Mouse (Mus musculus): ENCODE measurements around the gene Mgat4e. TPM values are rescaled to one million over a fixed set of nuclear protein-coding genes. Genes with fewer than 3 reads are reported as not detected.
"Not testable (repeated sequence)": the region's sequence is repeated elsewhere in the genome, so short reads cannot be mapped to it uniquely, and the experiment has no call there.

Mgat4e gene
- total RNA-seq, 2 experiments from 2014 or later: not detected

DNA sequence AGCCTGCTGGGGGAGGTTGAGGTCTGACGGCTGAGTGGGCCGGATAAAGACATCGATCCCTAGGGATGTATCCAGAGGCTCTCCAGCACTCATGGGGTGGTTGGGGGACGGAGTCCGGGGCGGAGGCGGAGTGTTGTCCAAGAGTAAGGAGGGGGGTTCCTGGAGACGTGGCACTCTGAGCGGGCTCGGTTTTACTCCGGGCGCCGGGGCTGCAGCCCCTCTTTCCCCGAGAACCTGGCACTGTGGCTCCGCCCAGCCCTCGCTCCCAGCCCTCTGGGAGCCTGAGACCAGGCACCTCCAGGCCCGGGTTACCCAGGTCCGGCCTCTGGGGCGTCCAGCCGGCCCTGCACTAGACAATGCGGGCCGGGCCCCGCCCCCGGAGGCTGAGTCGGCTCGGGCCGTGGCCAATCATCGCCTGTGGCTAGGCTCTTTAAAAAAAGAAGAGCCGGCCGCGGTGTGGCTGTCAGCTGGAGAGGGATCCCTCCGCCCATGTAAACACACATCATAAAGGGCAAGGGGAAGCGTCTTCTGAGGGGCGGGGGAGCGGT lies 7.3 kb upstream of the Mgat4e start:
- intact Hi-C loops (cut with DNase I): no loop called here
- DNase-seq: peak; percentile 93 to 96

DNA sequence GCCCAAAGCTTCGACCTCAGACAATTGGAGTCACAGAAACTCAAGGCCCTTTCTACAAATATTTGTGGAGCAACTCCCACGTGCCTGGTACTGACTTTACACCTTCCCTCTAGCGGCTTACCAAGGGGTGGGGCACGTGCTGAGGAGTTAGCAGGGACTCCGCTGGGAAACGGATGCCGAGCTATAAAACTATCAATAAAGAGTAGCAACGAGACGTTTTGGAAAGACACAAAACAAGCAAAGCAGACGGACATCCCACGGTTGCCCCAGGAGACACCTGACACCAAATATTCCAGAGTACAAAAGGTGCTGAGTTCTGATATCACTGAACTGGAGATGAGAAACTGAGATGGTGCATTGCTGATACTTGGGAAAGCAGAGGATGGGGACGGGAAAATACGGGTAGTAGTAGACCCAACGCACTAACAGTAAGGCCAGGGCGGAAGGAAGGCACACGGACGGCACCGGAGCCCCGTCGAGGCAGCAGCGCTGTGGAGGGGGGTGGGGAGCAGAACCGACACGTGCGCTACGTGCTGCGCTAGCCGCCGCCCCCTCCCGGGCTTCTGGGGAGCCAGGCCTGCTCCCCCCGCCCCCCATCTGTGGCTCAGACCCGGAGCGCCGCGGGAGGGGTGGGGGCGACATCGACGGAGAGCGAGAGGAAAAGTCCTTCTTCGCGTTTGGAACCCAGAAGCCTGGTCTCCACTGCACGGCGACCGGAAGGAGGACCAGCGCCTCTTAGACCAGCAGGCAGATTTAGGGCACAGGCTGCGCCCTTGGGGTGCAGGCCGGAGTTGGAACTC lies 6.6 kb upstream of the Mgat4e start:
- no peak for DNase-seq
- intact Hi-C loops (cut with DNase I): no loop called here

DNA sequence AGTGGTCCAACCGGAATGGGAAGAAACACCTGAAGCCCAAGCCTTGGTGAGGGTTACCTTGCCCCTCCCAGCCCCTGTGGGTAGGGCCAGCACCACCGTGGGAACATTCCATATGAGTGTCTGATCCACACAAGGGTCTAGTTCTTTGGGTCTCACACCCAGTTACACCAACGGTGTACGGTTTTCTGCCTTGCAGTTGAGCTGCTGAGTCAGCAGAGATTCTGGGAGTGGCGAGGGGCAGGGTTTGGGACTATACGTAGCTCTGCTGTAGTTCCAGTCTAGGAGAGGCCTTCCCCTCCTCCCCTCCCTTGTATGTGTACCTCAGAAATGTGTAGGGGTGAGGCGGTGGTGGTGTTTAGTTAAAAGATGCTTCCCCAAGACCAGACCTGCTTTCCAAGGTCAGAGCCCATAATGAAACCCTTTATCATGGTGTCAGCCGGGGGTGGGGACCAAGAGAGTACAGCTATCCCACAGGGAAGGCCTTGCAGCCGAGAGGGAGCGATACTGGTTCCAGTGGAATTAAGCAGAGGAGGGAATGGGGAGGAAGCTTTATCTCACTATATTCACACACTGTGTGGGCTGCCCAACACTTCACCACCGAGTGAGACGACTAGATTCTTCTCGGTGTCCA lies 5.9 kb upstream of the Mgat4e start:
- intact Hi-C loops (cut with DNase I): no loop called here
- no peak for DNase-seq

DNA sequence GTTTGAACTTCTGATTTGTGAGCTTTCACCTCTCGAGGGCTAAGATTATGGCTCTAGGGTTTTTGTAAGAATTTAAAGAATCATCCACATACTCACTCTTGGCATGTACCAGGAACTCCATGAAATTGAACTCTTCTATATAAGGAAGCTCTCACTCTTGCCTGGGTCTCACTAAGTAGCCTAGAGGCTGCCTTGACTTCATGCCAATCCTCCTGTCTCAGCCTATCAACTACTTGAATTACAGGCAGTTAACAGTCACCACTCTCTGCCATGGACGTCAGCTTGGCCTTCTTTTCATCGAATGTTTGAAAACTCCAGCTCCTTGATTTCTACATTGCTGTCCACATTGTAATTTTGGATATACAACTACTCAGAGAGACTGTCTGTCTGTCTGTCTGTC lies 2.9 kb upstream of the Mgat4e start:
- DNase-seq: no peak
- intact Hi-C loops (cut with DNase I): no loop called here

DNA sequence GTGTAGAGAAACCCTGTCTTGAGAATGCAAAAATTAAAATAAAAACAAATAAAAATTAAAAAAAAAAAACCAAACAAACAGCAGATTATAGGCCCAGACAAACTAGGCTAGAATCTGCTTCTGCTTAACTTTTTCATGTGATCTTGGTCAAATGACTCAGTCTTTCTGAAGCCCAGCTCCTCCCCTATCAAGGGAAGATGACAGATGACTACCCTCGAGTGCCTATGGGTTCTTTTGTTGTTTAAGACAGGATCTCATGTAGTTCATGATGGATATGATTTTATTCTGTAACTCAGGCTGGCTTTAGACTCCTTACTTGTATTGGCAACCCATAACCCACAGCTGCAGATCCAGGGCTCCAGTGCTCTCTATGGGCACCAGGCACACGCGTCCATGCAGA lies 2.4 kb upstream of the Mgat4e start:
- no peak for DNase-seq
- intact Hi-C loops (cut with DNase I): no loop called here

DNA sequence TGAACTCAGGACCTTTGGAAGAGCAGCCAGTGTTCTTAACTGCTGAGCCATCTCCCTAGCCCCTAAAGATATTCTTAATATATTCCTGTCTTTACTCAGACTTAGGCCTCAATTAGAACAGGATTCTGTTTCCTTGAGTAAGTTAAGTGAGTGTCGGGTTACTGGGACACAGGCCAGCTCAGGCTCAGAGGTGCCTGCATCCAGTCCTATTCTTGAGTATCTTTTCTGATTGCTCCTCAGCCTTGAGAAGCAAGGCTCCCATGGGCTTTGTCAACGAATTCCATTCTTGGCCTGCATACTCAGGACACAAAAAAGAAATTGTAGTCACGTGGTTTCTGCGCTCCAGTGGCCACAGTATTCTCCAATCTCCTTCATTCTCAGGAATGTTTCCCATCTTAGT lies 1.3 kb downstream of the Mgat4e start:
- DNase-seq: peak in 1 of 2 experiments; percentile 15
- intact Hi-C loops (cut with DNase I): no loop called here

DNA sequence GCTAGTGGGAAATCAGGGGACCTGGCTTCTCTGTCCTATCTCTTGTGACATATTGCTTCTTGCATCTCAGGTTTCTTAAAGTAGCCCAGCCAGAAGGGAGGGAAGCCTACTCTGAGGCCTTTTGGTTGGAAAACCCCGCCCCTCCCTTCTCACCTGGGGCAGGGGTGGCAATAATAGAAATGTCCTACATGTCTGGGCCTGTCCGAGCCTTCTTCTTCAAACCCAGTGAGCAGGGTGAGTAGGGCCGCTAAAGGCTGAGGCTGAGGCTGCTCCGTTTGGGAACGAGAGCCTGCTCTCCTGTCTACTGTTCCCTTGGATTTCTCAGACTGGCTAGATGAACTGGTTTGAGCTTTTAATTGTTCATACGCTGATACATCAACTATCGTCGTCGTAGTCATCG lies 8.9 kb downstream of the Mgat4e start:
- intact Hi-C loops (cut with DNase I): no loop called here

DNA sequence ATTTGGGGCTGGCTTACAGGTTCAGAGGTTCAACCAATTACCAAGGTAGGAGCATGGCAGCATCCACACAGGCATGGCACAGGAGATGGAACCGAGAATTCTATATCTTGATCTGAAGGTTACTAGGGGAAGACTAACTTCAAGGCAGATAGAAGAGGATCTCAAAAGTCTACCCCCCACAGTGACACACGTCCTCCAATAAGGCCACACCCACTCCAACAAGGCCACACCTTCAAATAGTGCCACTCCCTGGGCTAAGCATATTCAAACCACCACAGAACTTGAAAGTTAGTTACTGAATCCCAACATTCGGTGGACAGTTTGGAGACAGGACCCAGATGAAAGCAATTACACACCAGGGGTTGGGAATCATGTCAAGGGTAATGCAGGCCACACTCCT lies 14.0 kb downstream of the Mgat4e start:
- intact Hi-C loops (cut with DNase I): no loop called here
- no peak for DNase-seq

More for the DNA sequence above, 8.9 kb downstream of the Mgat4e start:
- DNase-seq: no peak

DNA sequence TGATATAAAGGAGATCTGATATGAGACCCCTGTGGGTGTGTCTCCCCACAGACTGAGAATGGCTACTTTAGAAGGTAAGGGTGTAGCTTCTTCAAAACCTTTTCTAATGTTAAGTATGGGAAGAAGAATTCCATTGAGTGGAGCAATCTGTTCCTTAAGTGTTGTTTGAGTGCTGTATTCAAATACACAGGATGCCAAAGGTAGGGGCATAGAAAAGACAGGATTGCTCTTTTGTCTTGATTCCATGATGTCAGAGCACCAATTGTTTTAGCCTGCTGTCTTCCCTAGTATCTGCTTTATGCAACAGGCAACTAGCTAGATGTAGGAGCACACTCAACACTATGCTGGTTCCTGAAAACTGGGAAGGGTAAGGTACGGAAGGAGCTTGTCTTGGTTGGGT lies 14.4 kb downstream of the Mgat4e start:
- DNase-seq: no peak
- intact Hi-C loops (cut with DNase I): no loop called here

DNA sequence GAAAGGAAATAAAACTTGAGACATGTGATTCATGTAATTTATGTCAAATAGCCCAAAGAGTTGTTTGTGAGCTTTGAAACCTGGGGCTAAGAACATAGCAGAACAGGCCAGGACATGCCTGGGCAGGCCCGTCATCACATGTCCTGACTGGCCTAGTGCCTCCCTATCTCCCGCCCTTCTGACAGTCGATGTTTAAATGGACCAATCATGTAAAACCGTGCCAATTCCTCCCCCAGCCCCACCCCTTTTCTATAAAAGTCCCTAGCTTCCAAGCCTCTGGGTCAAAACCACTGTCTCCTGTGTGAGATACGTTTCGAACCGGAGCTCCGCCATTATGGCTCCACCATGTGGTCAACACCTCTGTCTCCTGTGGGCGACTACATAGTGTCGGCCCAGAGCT lies 15.8 kb downstream of the Mgat4e start:
- DNase-seq; intact Hi-C loops (cut with DNase I): not testable (repeated sequence)

DNA sequence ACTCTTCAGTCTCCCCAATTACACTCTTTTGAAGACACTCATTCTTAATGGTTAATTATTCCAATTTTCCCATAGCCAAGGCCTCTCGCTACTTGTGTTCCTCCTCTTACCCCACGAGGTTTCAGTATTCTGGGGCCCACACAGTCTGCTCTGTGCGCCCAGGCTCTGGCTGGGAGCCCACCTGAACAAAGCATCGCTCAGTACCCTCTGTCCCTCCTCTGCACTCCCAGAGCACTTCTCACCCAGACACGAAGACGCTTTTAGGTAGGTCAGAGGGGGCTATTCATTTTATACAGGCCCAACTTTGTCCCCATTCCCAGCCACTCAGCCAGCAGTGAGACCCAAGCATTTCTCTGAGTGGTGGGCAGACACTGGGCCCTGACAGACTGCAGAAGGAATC lies 18.9 kb downstream of the Mgat4e start:
- DNase-seq: no peak
- intact Hi-C loops (cut with DNase I): no loop called here

DNA sequence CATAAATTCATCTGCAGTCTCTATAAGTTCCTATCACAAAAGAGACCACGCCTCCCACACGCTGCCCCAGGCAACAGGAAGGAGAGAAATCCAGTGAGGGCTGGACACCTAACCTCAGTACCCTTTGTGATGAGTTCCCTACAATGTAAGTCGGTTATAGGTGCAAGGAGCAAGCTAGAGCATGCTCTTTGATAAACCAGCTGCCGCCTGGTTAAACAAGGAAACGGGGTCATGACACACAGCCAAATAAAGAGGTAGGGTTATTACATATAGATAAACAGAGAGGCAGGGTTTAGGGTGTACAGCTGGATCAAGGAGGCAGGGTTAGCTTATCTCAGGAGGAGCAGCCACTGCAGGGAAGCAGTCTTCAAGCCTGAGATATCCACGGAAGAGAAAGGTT lies 22.7 kb downstream of the Mgat4e start:
- DNase-seq: no peak
- intact Hi-C loops (cut with DNase I): no loop called here

DNA sequence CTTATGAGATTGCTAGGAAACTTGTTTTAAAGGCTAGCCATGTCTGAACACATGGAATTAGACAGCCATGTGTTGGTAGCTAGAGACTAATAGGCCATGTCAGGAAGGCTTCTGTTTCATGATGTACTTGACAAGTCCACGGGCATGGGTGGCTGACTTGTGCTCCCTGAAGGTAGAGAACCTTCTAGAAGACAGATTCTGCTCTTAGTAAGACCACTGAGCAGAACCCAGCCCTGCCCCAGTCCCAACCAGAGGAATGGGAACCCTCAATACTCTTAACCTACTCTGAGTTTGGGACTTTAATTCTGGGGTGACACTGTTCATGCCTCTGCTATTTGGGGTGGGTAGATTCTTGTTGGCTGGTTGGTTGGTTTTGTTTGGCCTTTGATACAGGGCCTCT lies 24.5 kb downstream of the Mgat4e start:
- intact Hi-C loops (cut with DNase I): no loop called here
- DNase-seq: no peak

DNA sequence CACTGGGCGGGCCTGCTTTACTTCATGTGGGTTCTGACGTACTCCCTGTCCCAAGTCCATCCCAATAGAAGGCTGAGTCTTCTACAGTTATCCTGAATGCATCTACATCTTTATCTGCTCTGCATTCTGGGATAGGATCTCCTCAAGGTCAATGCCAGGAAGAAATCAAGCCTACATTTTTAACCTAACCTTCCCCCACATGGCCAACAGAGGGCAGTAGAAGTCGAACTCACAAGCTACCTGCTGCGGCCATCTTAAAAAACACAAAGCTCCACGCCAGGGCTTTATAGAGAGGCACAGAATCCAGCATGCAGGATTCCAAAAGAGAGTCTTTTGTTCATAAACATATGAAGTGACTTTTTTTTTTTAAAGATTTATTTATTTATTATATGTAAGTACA lies 25.1 kb downstream of the Mgat4e start:
- no peak for DNase-seq
- intact Hi-C loops (cut with DNase I): no loop called here

DNA sequence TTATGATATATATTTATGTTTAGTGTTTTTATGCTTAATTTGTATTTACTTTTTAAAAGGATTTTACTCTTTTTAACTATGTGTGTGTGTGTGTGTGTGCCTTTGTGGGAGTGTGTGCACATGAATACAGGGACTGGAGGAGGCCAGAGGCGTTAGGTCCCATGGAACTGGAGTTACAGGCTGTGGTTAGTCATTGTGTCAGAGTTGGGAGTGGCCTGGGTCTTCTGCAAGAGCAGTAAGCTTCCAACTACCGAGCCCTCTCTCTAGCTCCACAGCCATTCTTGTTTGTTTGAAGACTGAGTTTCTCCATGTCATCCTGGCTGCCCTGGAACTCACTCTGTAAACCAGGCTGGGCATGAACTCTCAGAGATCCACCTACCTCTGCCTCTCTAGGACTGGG lies 27.2 kb downstream of the Mgat4e start:
- DNase-seq: no peak

DNA sequence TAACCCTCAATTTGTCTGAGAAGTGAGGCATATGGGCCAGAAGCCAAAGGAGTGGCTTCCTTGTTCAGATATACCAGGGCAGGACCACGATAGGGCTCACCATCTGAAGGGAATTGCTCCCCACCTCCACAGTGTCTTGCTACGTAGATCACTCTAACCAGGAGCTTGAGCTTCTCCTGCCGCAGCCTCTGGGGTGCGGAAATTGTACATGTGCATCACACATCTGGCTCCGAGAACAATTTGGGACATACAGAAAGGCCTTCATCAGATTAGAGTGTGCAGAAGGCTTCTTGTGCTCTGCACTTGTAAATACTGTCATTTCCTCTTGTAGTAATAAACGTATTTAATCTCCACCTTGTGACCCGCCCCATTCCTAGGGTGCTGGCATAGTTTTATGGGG lies 28.3 kb downstream of the Mgat4e start:
- intact Hi-C loops (cut with DNase I): no loop called here
- DNase-seq: no peak

More for the DNA sequence above, 27.2 kb downstream of the Mgat4e start:
- intact Hi-C loops (cut with DNase I): no loop called here

DNA sequence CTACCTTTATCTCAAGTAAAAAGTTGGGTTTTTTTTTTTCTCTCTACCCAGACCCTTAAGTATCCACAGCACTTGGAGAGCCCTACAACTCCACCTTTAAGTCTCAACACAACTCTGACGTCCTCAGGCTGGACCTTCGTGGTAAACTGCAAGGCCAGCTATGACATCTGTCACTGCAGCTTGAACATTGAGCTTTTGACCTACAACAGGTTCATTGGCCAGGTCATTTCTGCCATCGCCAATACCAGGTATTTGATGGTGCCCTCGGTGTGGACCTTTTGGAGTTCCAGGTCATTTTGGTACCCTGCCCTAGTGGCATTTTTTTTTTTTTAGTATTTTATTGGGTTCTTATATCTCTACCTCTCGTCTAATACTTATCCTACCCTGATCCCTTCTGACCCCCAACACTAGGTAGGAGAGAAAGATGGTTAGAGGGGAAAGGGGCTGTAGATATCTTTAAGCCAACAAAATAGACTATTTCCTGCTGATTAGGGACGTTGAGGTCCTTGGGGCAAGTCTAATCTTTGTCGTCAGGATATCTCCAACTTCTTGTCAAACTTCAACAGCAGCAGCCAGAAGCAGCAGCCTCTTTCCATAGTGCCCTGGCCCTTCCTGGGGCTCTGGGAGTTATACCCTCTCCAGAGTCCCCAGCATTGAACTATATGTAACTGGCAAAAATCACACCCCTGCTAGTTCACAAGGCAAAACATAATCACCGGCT lies 29.3 kb downstream of the Mgat4e start:
- DNase-seq: no peak
- intact Hi-C loops (cut with DNase I): no loop called here

DNA sequence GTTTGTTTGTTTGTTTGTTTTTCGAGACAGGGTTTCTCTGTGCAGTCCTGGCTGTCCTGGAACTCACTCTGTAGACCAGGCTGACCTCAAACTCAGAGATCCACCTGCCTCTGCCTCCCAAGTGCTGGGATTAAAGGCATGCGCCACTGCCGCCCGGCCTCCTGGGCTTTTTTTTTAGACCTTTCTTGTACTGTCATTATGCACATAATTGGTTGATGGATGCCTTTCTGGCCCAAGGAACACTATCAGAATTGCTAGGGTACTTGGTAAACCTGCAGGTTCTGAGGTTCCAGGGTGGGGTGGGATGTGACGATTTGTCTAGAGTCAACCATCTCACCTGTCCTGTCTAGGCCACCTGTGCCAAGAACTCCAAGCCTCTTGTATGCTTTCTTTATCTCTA lies 30.3 kb downstream of the Mgat4e start:
- DNase-seq: not testable (repeated sequence)
- intact Hi-C loops (cut with DNase I): loop anchor here (5.0 kb wide), 2 partner anchors 73 to 88 kb away; no protein-coding TSS in a partner anchor

DNA sequence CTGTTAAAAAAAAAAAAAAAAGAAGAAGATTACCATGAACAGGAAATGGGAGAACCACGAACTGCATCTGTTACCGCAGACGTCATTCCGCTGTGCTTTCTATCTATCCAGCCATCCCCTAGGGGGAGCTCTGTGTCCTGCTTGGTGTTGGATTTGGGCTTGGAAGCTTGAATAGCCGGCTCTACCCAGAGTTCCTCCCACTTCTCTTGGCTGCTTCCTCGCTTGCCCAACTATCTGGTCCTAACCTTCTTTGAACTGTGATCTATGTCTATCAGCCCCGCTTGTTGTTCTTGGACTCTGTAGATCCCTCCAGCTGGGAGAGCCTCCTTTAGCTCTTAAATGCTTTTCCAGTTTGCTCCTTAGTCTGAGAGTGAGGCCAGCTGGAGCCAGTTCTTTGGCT lies 30.8 kb downstream of the Mgat4e start:
- intact Hi-C loops (cut with DNase I): loop anchor here (5.0 kb wide), 2 partner anchors 74 to 89 kb away; no protein-coding TSS in a partner anchor

DNA sequence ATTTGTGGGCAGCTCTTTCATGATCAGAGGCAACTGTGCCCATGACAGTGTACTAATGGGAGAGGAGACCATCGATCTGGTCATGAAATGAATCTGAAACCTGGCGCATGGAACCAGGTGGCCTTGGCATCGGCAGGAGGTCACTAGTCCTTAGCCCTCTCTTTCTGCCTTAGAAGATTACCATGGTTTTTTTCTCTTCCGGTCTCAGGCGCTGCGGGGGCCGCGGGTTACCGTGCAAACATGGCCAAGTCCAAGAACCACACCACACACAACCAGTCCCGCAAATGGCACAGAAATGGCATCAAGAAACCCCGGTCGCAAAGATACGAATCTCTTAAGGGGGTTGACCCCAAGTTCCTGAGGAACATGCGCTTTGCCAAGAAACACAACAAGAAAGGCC lies 31.6 kb downstream of the Mgat4e start:
- DNase-seq: not testable (repeated sequence)
- intact Hi-C loops (cut with DNase I): loop anchor here (5.0 kb wide), 2 partner anchors 74 to 89 kb away; no protein-coding TSS in a partner anchor

More for the DNA sequence above, 30.8 kb downstream of the Mgat4e start:
- DNase-seq: peak; percentile 43 to 79
